Mouse (Mus musculus) regulatory T cell (primary cell): ENCODE measurements around the gene Gm5726.
"Not testable (repeated sequence)": the region's sequence is repeated elsewhere in the genome, so short reads cannot be mapped to it uniquely, and the experiment has no call there.

Experiments used
- in situ Hi-C: fragments of 300-600 bp; cut with MboI, MseI; formaldehyde crosslinking; loops from one replicate; pipeline ENCODE4 v1.15.1; 2025; ENCODE audit warnings: high pct_unique_total_duplicates

The Gm5726 gene

GRCm38 (mm10) chr7:20545657-20546056 lies at the start of gene Gm5726:
TSS of gene Gm5726 (minus strand) at chr7:20545757.
- in situ Hi-C loops = loop anchor here (25.0 kb wide), 1 partner anchor 717 kb away; the partner anchor contains the start of genes Vmn1r124 and Vmn1r125

GRCm38 (mm10) chr7:20576141-20576540 lies 30.6 kb upstream of the Gm5726 start, which contains the start of gene Gm4141:
TSS of gene Gm4141 (minus strand) at chr7:20576241.
- in situ Hi-C loops = not testable (repeated sequence)

- in situ Hi-C loops = loop anchor here (25.0 kb wide), 1 partner anchor 729 kb away; the partner anchor contains the start of genes Vmn1r124 and Vmn1r125
Observed at GRCm38 (mm10) chr7:20533537-20533936, 12.0 kb downstream of the Gm5726 start, which contains the start of gene Vmn1r104. TSS of gene Vmn1r104 (plus strand) at chr7:20533837.

GRCm38 (mm10) chr7:20510434-20510833 lies 35.1 kb downstream of the Gm5726 start, which contains the start of gene Vmn1r103:
TSS of gene Vmn1r103 (minus strand) at chr7:20510534.
- in situ Hi-C loops = not testable (repeated sequence)
